Mouse (Mus musculus) limb, embryonic 11.5 days (tissue): Measurements from ENCODE around the gene Fance. TPM values are rescaled to one million over a fixed set of nuclear protein-coding genes. Genes with fewer than 3 reads are reported as not detected.

Experiments used
- ATAC-seq: fragments of 200-750 bp; cut with Nextera tagmentation; 2 replicates; pipeline ENCODE4 v1.8.0; 2017; ENCODE audit warnings: low read depth; ENCODE audit not compliant: insufficient number of reproducible peaks, low FRiP score, low TSS enrichment
- DNase-seq: peaks from one replicate; pipeline ENCODE4 v3.0.0-alpha.2; 2015; ENCODE audit warnings: low spot score
- H3K27ac ChIP-seq: fragments of 300-500 bp; sonication (generic); replicated peaks from 2 replicates; pipeline ENCODE4 v1.5.1; 2014; ENCODE audit warnings: low read depth, mild to moderate bottlenecking, low read length
- H3K27me3 ChIP-seq: fragments of 300-500 bp; sonication (generic); 2 replicates; pipeline ENCODE4 v1.6.1; 2014; ENCODE audit warnings: mild to moderate bottlenecking, low read length, mixed read lengths; ENCODE audit not compliant: control insufficient read depth, insufficient read depth
- H3K36me3 ChIP-seq: fragments of 300-500 bp; sonication (generic); 2 replicates; pipeline ENCODE4 v1.6.1; 2014; ENCODE audit warnings: mild to moderate bottlenecking, low read length, moderate library complexity, mixed read lengths; ENCODE audit not compliant: control insufficient read depth, insufficient read depth
- H3K4me1 ChIP-seq: fragments of 300-500 bp; sonication (generic); 2 replicates; pipeline ENCODE4 v1.6.1; 2014; ENCODE audit warnings: low read length, mixed read lengths; ENCODE audit not compliant: control insufficient read depth, insufficient read depth
- H3K4me2 ChIP-seq: fragments of 300-500 bp; sonication (generic); 2 replicates; pipeline ENCODE4 v1.6.1; 2014; ENCODE audit warnings: low read depth, mild to moderate bottlenecking, moderate library complexity; ENCODE audit not compliant: severe bottlenecking
- H3K4me3 ChIP-seq: fragments of 300-500 bp; sonication (generic); 2 replicates; pipeline ENCODE4 v1.5.1; 2014; ENCODE audit warnings: low read depth, low read length
- H3K9ac ChIP-seq: fragments of 300-500 bp; sonication (generic); 2 replicates; pipeline ENCODE4 v1.6.1; 2014; ENCODE audit warnings: mild to moderate bottlenecking, low read length
- H3K9me3 ChIP-seq: fragments of 300-500 bp; sonication (generic); 2 replicates; pipeline ENCODE4 v1.6.1; 2016; ENCODE audit warnings: low read length; ENCODE audit not compliant: control insufficient read depth
- WGBS: fragments of 180-500 bp; shearing (Covaris S2); extraction: QIAGEN DNeasy Blood & Tissue Kit; methylation state at CpG from one replicate; pipeline ENCODE4 v1.1.7; 2014; 5-methylcytosine and 5-hydroxymethylcytosine counted together
- polyA plus RNA-seq: library from polyadenylated mRNA; unstranded; fragments of >200 nt; fragmentation: Nextera tagmentation; extraction: Ambion mirVana; gene quantifications from 2 replicates; pipeline ENCODE4 v1.2.1, GENCODE M21; 2014

Fance gene
- polyA plus RNA-seq, 1 experiment from 2014 or later: 29.4 TPM

DNA sequence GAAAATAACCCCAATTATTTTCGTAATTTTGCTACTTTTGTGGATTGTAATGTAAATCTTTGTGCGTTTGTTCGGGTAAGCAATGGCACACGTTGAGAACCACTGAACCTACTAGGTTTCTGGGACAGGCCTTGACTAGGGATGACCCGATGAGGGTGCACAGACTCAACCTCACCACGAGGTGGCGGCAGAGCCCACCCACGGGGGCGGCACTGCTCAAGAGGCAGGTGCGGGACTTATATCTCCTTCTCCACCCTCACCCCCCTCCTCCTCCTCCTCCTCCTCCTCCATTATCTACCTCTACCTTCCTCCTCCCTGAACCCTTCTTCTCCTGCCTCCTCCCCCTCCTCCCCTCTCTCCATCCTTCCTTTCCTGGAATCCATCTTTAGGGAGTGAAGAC, 60.5 kb downstream of the Fance start:
- H3K27me3 ChIP-seq: peaks cover 12% of the 10 kb centered on the region
- DNase-seq (peak; percentile 77), ATAC-seq (no peak)
- 0 out of 2 replicates have a peak, but pooled peaks cover 2% of the 10 kb centered on the region for H3K4me1 ChIP-seq
- no peak overlapping the region for H3K27ac ChIP-seq
- WGBS: 15% methylated on average over 10 of the region's 10 CpGs
- no peaks in the 10 kb centered on the region for H3K9me3 ChIP-seq
- H3K4me2 ChIP-seq: no peak overlapping the region
- no peak overlapping the region for H3K4me3 ChIP-seq
- no peaks in the 10 kb centered on the region for H3K36me3 ChIP-seq
- no peak overlapping the region for H3K9ac ChIP-seq

DNA sequence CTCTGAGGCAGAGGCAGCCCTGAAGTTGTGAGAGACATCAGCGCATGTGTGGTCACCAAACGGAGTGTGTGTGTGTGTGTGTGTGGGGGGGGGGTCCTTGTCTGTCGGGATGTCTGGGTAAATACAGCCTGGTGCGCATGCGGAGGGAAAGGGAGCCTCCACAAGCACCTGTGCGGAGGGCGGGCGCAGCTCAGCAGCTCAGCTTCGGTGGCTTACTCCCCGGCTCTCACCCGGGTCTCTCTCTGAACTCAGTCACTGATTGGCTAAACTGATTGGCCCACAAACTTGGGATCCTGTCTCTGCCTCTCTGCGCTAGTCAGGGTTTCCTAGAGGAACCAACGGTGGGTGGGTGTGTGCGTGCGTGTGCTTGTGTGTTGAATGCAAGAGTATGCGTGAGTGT, 61.2 kb downstream of the Fance start:
- WGBS: 16% methylated on average over 16 of the region's 16 CpGs
- H3K4me2 ChIP-seq: no peak overlapping the region
- DNase-seq: no peak

DNA sequence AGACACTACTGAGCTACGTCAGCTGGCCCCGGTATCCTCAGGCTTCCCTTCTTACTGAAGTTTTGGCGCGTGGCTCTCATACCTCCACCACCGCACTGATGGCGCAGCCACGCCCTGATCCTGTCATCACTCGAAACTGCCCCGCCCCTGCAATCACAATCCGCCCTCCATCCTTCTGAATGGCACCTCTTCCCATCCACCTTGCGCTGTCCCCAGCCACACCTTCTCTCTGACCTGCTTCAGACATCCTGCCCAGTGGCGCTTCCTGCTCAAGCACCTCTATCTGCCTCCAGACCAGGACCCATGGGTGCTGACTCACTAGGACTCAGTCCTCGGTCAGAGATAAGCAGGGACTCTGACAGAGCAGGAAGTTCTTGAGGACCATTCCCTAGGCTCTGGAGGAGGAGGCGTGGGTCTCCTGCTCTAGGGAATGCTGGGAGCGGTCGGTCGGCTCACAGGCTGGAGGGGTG, 62.3 kb downstream of the Fance start:
- DNase-seq (no peak), ATAC-seq (no peak)
- H3K36me3 ChIP-seq: no peaks in the 10 kb centered on the region
- H3K4me1 ChIP-seq: 0 out of 2 replicates have a peak, but pooled peaks cover 2% of the 10 kb centered on the region
- no peak overlapping the region for H3K9ac ChIP-seq
- H3K9me3 ChIP-seq: no peaks in the 10 kb centered on the region
- H3K4me2 ChIP-seq: no peak overlapping the region
- WGBS: 9% methylated on average over 17 of the region's 17 CpGs
- H3K27ac ChIP-seq: no peak overlapping the region
- peaks cover 12% of the 10 kb centered on the region for H3K27me3 ChIP-seq
- H3K4me3 ChIP-seq: no peak overlapping the region

More for the DNA sequence above, 61.2 kb downstream of the Fance start:
- Histone ChIP-seq H3K36me3 (no peaks in the 10 kb centered on the region), H3K9me3 (no peaks in the 10 kb centered on the region), H3K27me3 (peaks cover 12% of the 10 kb centered on the region), H3K4me1 (0 out of 2 replicates have a peak, but pooled peaks cover 2% of the 10 kb centered on the region), H3K9ac (no peak overlapping the region), H3K27ac (no peak overlapping the region), H3K4me3 (no peak overlapping the region)
- ATAC-seq: no peak

Other genes with a start within 250 kb of the Fance start
- 0.43 and 1.1 TPM in 2 replicates for gene Tcp11, start 232.9 kb upstream of the Fance start, polyA plus RNA-seq
- 11.8 and 13.3 TPM in 2 replicates for gene Scube3, start 171.4 kb upstream of the Fance start, polyA plus RNA-seq
- gene Zfp523, start 136.4 kb upstream of the Fance start, polyA plus RNA-seq: 34.0 and 35.4 TPM in 2 replicates
- gene Def6, start 105.7 kb upstream of the Fance start, polyA plus RNA-seq: 4.5 and 5.6 TPM in 2 replicates
- 2.3 and 2.7 TPM in 2 replicates for gene Ppard, start 80.8 kb upstream of the Fance start, polyA plus RNA-seq
- gene Rpl10a, start 15.0 kb downstream of the Fance start, polyA plus RNA-seq: 616 TPM in 2 replicates
- 10.0 and 10.6 TPM in 2 replicates for gene Tead3, start 37.3 kb downstream of the Fance start, polyA plus RNA-seq
- gene Tulp1, start 51.7 kb downstream of the Fance start, polyA plus RNA-seq: 3.4 and 4.4 TPM in 2 replicates
- gene Fkbp5, start 204.0 kb downstream of the Fance start, polyA plus RNA-seq: 11.6 and 12.2 TPM in 2 replicates
- gene Armc12, start 217.3 kb downstream of the Fance start, polyA plus RNA-seq: not detected in 2 replicates
- gene Clpsl2, start 235.9 kb downstream of the Fance start, polyA plus RNA-seq: not detected in 2 replicates
- not detected in 2 replicates for gene Clps, start 247.2 kb downstream of the Fance start, polyA plus RNA-seq